Mouse (Mus musculus): ENCODE results near the gene Taok2. TPM values are rescaled to one million over a fixed set of nuclear protein-coding genes. Genes with fewer than 3 reads are reported as not detected.

The Taok2 gene
- polyA plus RNA-seq, 1 experiment from 2014 or later = 8.7 TPM

GRCm38 (mm10) chr7:126898102-126898990 lies 13.8 kb upstream of the Taok2 start:
- H3K4me2 ChIP-seq (ENCODE audit: low read depth, low read length) = peak overlapping the region; percentile 95
- TF ChIP-seq EP300 (IDR thresholded peaks at IDR 0.05; ENCODE audit: low read depth) = no peak
- TF ChIP-seq CTCF (IDR thresholded peaks at IDR 0.05; ENCODE audit: low read depth) = no peak
- peaks cover 3% of the 10 kb centered on the region; the same call in 1 of the 2 replicates for H3K36me3 ChIP-seq (replicated peaks; ENCODE audit: insufficient read depth, low read length)
- H3K9ac ChIP-seq (replicated peaks) = peak overlapping the region; percentile 78
- peak overlapping the region; percentile 72 for H3K4me3 ChIP-seq (ENCODE audit: low read depth, low read length)
- WGBS (ENCODE audit: insufficient replicate concordance) = 12% methylated on average over 35 of the region's 37 CpGs
- H3K4me1 ChIP-seq (ENCODE audit: insufficient read depth) = peaks cover 21% of the 10 kb centered on the region
- peak; percentile 98 for DNase-seq
- no peaks in the 10 kb centered on the region for H3K27me3 ChIP-seq (ENCODE audit: insufficient read depth, low read length)
- H3K9me3 ChIP-seq (ENCODE audit: low read length) = no peaks in the 10 kb centered on the region
- peak; percentile 97 for ATAC-seq
- peak overlapping the region; percentile 90 for H3K27ac ChIP-seq (ENCODE audit: low read depth)

DNA sequence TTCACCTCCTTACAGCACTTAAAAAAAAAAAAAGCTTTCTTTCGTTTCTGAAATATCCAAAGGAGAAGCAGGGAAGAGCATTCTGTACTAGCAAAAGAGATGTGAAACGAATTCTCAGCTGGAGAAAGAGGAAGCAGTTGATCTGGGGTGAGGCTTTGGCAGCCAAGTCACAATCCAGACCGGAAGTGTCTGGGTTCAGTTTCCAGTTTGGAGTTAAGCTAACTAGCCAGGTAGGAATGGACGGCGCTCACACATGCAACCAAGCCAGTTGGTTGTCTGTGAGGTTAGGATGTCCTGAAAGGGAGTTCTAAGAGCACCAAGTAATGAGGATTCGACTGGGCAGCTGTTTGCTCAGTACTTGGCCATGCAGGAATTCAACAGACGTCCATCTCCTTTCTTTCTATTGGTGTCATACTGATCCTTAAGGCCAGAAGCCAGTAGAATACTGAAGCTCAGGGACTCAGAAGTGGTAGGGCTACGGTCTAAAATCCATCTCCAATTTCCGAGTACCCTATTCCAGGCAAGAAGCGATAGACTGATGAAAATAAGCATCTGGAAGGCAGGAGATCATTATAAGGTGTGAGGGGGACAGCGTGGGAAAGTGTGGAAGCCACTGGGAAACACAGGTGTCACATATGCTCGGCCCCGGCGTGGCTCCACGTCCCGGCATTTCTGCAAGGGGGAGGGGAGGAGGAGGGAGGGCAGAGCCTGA lies 13.0 kb upstream of the Taok2 start:
- H3K4me2 ChIP-seq (ENCODE audit: low read depth, low read length) = peak overlapping the region; percentile 95
- peaks cover 7% of the 10 kb centered on the region for H3K36me3 ChIP-seq (replicated peaks; ENCODE audit: insufficient read depth, low read length)
- H3K27ac ChIP-seq (ENCODE audit: low read depth) = peak overlapping the region; percentile 90
- no peaks in the 10 kb centered on the region for H3K27me3 ChIP-seq (ENCODE audit: insufficient read depth, low read length)
- H3K4me3 ChIP-seq (ENCODE audit: low read depth, low read length) = peak overlapping the region; percentile 72
- no peaks in the 10 kb centered on the region for H3K9me3 ChIP-seq (ENCODE audit: low read length)
- peak overlapping the region; percentile 78 for H3K9ac ChIP-seq (replicated peaks)
- 9% methylated on average over 15 of the region's 16 CpGs for WGBS (ENCODE audit: insufficient replicate concordance)
- DNase-seq (peak; percentile 39), ATAC-seq (peak; percentile 59)
- no peak for TF ChIP-seq EP300 (IDR thresholded peaks at IDR 0.05; ENCODE audit: low read depth)
- TF ChIP-seq CTCF (IDR thresholded peaks at IDR 0.05; ENCODE audit: low read depth) = no peak
- H3K4me1 ChIP-seq (ENCODE audit: insufficient read depth) = peaks cover 21% of the 10 kb centered on the region

DNA sequence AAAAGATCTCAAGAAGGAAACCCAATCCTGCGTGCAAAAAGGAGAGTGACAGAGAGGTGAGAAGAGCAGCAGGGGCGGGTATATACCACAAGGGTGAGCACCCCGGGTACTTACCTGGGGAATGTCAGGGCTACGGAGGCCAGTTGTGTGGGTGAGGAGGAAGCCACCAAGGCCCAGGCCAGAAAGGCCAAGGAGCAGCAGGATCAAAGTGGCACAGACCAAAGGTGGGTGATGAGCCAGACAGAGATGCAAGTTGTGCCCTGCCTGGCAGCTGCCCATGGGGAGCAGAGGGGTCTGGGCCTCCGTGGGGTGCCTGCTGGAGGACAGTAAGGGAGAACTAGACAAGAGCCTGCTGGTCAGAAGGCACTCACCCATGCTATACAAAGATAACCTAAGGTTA lies 12.4 kb upstream of the Taok2 start:
- Histone ChIP-seq H3K4me2 (ENCODE audit: low read depth, low read length) (peak overlapping the region; percentile 95), H3K27me3 (ENCODE audit: insufficient read depth, low read length) (no peaks in the 10 kb centered on the region), H3K27ac (ENCODE audit: low read depth) (peak overlapping the region; percentile 90), H3K9ac (replicated peaks) (peak overlapping the region; percentile 78), H3K36me3 (replicated peaks; ENCODE audit: insufficient read depth, low read length) (peaks cover 7% of the 10 kb centered on the region), H3K4me1 (ENCODE audit: insufficient read depth) (peaks cover 21% of the 10 kb centered on the region), H3K4me3 (ENCODE audit: low read depth, low read length) (peak overlapping the region; percentile 72), H3K9me3 (ENCODE audit: low read length) (no peaks in the 10 kb centered on the region)
- 75% methylated on average over 5 of the region's 5 CpGs for WGBS (ENCODE audit: insufficient replicate concordance)
- ATAC-seq = no peak
- no peak for DNase-seq
- no peak for TF ChIP-seq CTCF (IDR thresholded peaks at IDR 0.05; ENCODE audit: low read depth)
- no peak for TF ChIP-seq EP300 (IDR thresholded peaks at IDR 0.05; ENCODE audit: low read depth)

- Histone ChIP-seq H3K9me3 (ENCODE audit: low read length) (no peaks in the 10 kb centered on the region), H3K4me1 (ENCODE audit: insufficient read depth) (peaks cover 11% of the 10 kb centered on the region), H3K4me3 (ENCODE audit: low read depth, low read length) (no peak overlapping the region), H3K4me2 (ENCODE audit: low read depth, low read length) (no peak overlapping the region), H3K27me3 (ENCODE audit: insufficient read depth, low read length) (no peaks in the 10 kb centered on the region), H3K9ac (replicated peaks) (no peak overlapping the region), H3K27ac (ENCODE audit: low read depth) (no peak overlapping the region), H3K36me3 (replicated peaks; ENCODE audit: insufficient read depth, low read length) (peaks cover 26% of the 10 kb centered on the region)
- ATAC-seq (no peak), DNase-seq (peak; percentile 24)
- TF ChIP-seq EP300 (IDR thresholded peaks at IDR 0.05; ENCODE audit: low read depth) (no peak), CTCF (IDR thresholded peaks at IDR 0.05; ENCODE audit: low read depth) (peak; percentile 66)
- 62% methylated on average over 7 of the region's 7 CpGs for WGBS (ENCODE audit: insufficient replicate concordance)
Measured at GRCm38 (mm10) chr7:126888852-126889251, 4.3 kb upstream of the Taok2 start.

DNA sequence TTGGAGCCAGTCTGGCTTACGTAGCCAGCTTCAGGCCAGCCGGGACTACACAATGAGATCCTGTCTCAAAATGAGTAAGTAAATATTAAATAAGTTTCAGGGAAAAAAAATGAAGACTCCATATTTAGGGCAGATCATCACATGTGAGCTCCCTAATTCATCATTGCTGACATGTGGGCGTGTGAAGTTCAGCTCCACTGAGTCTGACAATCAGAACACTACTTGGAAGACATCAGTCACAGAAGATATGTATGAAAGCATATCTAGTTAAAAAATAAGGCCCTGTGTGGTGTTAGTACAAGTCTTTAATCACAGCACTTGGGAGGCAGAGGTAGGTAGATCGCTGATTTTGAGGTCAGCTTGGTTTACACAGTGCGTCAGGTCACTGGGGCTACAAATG lies 2.8 kb upstream of the Taok2 start:
- peaks cover 23% of the 10 kb centered on the region for H3K36me3 ChIP-seq (replicated peaks; ENCODE audit: insufficient read depth, low read length)
- H3K4me3 ChIP-seq (ENCODE audit: low read depth, low read length) = no peak overlapping the region
- WGBS (ENCODE audit: insufficient replicate concordance) = 80% methylated on average over 5 of the region's 5 CpGs
- no peak for DNase-seq
- no peak for TF ChIP-seq CTCF (IDR thresholded peaks at IDR 0.05; ENCODE audit: low read depth)
- TF ChIP-seq EP300 (IDR thresholded peaks at IDR 0.05; ENCODE audit: low read depth) = no peak
- no peak overlapping the region for H3K27ac ChIP-seq (ENCODE audit: low read depth)
- ATAC-seq = no peak
- no peaks in the 10 kb centered on the region for H3K9me3 ChIP-seq (ENCODE audit: low read length)
- H3K4me2 ChIP-seq (ENCODE audit: low read depth, low read length) = no peak overlapping the region
- peaks cover 26% of the 10 kb centered on the region for H3K4me1 ChIP-seq (ENCODE audit: insufficient read depth)
- no peak overlapping the region for H3K9ac ChIP-seq (replicated peaks)
- no peaks in the 10 kb centered on the region for H3K27me3 ChIP-seq (ENCODE audit: insufficient read depth, low read length)

GRCm38 (mm10) chr7:126883731-126884181 lies 747 bp downstream of the Taok2 start:
- peak overlapping the region; percentile 85 for H3K4me3 ChIP-seq (ENCODE audit: low read depth, low read length)
- H3K27me3 ChIP-seq (ENCODE audit: insufficient read depth, low read length) = no peaks in the 10 kb centered on the region
- H3K36me3 ChIP-seq (replicated peaks; ENCODE audit: insufficient read depth, low read length) = peaks cover 34% of the 10 kb centered on the region
- H3K4me1 ChIP-seq (ENCODE audit: insufficient read depth) = peaks cover 31% of the 10 kb centered on the region
- peak overlapping the region; percentile 88 for H3K27ac ChIP-seq (ENCODE audit: low read depth)
- H3K4me2 ChIP-seq (ENCODE audit: low read depth, low read length) = peak overlapping the region; percentile 100
- TF ChIP-seq CTCF (IDR thresholded peaks at IDR 0.05; ENCODE audit: low read depth) (no peak), EP300 (IDR thresholded peaks at IDR 0.05; ENCODE audit: low read depth) (no peak)
- 2% methylated on average over 15 of the region's 15 CpGs for WGBS (ENCODE audit: insufficient replicate concordance)
- H3K9ac ChIP-seq (replicated peaks) = peak overlapping the region; percentile 92
- no peaks in the 10 kb centered on the region for H3K9me3 ChIP-seq (ENCODE audit: low read length)
- DNase-seq (peak; percentile 32), ATAC-seq (no peak)

Data from liver, postnatal 0 days (tissue).